Mouse (Mus musculus) heart, postnatal 0 days (tissue): Measurements from ENCODE around the gene Txndc17.

ENCODE experiments used
- CTCF ChIP-seq: IDR thresholded peaks from 2 replicates; pipeline ENCODE4 v1.5.1; 2016; ENCODE audit warnings: antibody characterized with exemption, control low read depth, low read depth
- EP300 ChIP-seq: IDR thresholded peaks from 2 replicates; pipeline ENCODE4 v1.6.1; 2016; ENCODE audit warnings: antibody characterized with exemption, low read depth

DNA sequence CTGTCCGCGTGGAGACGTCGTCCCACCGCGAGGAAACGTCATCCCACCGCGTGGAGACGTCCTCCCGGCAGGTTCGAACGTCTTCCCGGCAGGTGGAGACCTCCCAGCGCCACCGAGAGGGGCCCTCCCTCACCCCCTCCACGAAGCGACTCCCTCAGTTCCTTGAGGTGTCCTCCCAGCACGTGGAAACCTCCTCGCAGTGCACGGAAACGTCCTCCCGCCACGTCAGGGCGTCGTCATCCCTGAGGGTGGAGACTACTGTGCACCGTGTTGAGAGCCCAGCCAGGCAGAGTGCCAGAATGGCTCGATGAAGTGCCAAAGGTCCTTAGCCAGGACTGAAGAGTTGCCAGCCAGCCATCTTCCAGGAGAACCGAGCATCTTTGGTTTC is 8.1 kb downstream of the Txndc17 start, which contains the start of gene Med31:
- no peak for TF ChIP-seq CTCF
- no peak; the same call in 1 of the 2 replicates for TF ChIP-seq EP300
